Mouse (Mus musculus) G1E (cell line): Measurements from ENCODE around the gene Rbx1. TPM values are rescaled to one million over a fixed set of nuclear protein-coding genes. Genes with fewer than 3 reads are reported as not detected.
A peak's percentile ranks its signal among the peaks of the same experiment; 100 is the strongest.

ENCODE experiments used
- ATAC-seq: 2 replicates; pipeline ENCODE4 v1.8.0; 2016; ENCODE audit warnings: mild to moderate bottlenecking; ENCODE audit not compliant: insufficient number of reproducible peaks, poor library complexity, low FRiP score, severe bottlenecking; ENCODE audit errors: extremely low read depth
- DNase-seq: peaks from one replicate; pipeline ENCODE4 v3.0.0; 2012; ENCODE audit warnings: low spot score
- H3K27me3 ChIP-seq: 2 replicates; pipeline ENCODE4 v1.6.1; 2012; ENCODE audit warnings: mild to moderate bottlenecking, low read length, inconsistent platforms; ENCODE audit not compliant: insufficient read depth
- H3K36me3 ChIP-seq: replicated peaks from 2 replicates; pipeline ENCODE3; 2012; ENCODE audit warnings: mild to moderate bottlenecking, inconsistent platforms
- H3K4me1 ChIP-seq: 2 replicates; pipeline ENCODE4 v1.6.1; 2012; ENCODE audit warnings: low read depth, low read length, inconsistent platforms, mixed read lengths; ENCODE audit not compliant: insufficient read depth
- H3K4me3 ChIP-seq: 2 replicates; pipeline ENCODE4 v1.5.1; 2012; ENCODE audit warnings: low read depth, mild to moderate bottlenecking, inconsistent platforms, low read length, moderate library complexity, mixed read lengths
- H3K9me3 ChIP-seq: replicated peaks from 2 replicates; pipeline ENCODE4 v1.6.1; 2012; ENCODE audit warnings: inconsistent platforms
- CTCF ChIP-seq: IDR thresholded peaks from 2 replicates; pipeline ENCODE4 v1.5.1; 2012; ENCODE audit warnings: low read depth, low read length, inconsistent platforms, mixed read lengths
- GATA1 ChIP-seq: IDR thresholded peaks from 2 replicates; pipeline ENCODE4 v1.6.1; 2012; ENCODE audit warnings: borderline replicate concordance, low read length, inconsistent platforms, mixed read lengths
- GATA2 ChIP-seq: IDR thresholded peaks from 2 replicates; pipeline ENCODE4 v1.6.1; 2012; ENCODE audit warnings: low read depth, low read length, inconsistent platforms, borderline replicate concordance
- POLR2AphosphoS5 ChIP-seq: IDR thresholded peaks from 2 replicates; pipeline ENCODE4 v1.6.1; 2012; ENCODE audit warnings: low read depth, low read length, inconsistent platforms; ENCODE audit not compliant: insufficient replicate concordance
- TAL1 ChIP-seq: conservative IDR thresholded peaks from 2 replicates; pipeline ENCODE4 v1.6.1; 2012; ENCODE audit warnings: low read depth, low read length, inconsistent platforms, mixed read lengths
- polyA plus RNA-seq: library from polyadenylated mRNA; stranded (reverse); fragments of >175 nt; gene quantifications from 2 replicates; pipeline ENCODE4 v1.2.3, GENCODE M21; 2012
- total RNA-seq, 2 experiments: library from RNA; stranded (forward) in 1 of 2; stranded (reverse) in 1 of 2; fragments of 200-1000 nt in 1 of 2; fragments of >200 nt in 1 of 2; fragmentation: Nextera tagmentation in 1 of 2; gene quantifications; 2 replicates each; pipeline ENCODE4 v1.2.3; 2014 to 2017

The Rbx1 gene
- total and polyA plus RNA-seq, 3 experiments, result 73.1 to 361 (median 76.8) TPM

DNA sequence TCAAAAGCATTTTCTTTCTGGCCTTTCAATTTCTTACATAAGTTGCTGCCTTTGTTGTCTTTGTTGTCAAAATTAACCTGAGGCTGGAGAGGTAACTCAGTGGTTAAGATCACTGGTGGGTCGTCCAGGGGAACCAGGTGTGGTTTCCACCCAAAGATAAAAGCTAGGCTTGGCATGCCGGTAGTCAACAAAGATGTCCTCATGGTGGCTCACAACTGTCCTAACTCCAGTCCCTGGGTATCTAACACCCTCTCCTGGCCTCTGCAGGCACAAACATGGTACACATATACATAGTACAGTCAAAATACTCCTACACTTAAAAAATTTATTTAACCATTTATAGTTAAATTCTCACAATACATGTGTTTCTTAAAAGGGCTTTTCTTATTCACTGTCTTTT is 38.1 kb upstream of the Rbx1 start:
- H3K27me3 ChIP-seq, result no peaks in the 10 kb centered on the region
- peaks cover 67% of the 10 kb centered on the region for H3K36me3 ChIP-seq
- H3K9me3 ChIP-seq, result no peaks in the 10 kb centered on the region
- DNase-seq, result no peak
- ATAC-seq, result no peak
- H3K4me3 ChIP-seq, result no peak overlapping the region
- H3K4me1 ChIP-seq, result peaks cover 4% of the 10 kb centered on the region; the same call in 1 of the 2 replicates
- TF ChIP-seq TAL1 (no peak), CTCF (no peak), GATA2 (no peak), GATA1 (no peak), POLR2AphosphoS5 (no peak)

DNA sequence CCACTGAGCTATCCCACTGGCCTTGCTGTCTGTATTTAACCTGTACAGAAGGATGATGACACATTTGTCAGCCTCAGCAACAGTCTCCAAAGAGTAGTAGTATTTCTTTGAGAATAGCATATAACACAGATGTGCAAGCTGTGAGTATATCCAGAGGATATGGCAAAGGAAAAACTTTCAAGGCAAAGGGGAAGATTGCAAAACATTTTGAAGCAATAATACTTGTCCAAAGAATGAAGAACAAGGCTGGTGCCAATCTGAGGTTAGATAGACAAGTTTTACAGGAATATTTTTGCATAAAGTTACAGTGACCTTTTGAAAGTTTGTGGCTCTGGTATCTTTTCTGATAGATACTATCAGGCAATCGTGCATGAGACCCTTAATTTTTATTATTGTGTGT is 34.9 kb upstream of the Rbx1 start:
- H3K9me3 ChIP-seq, result no peaks in the 10 kb centered on the region
- H3K36me3 ChIP-seq, result peaks cover 64% of the 10 kb centered on the region
- TF ChIP-seq POLR2AphosphoS5 (no peak), GATA1 (no peak), CTCF (no peak), GATA2 (no peak), TAL1 (no peak)
- DNase-seq (no peak), ATAC-seq (no peak)
- H3K4me1 ChIP-seq, result peaks cover 2% of the 10 kb centered on the region; the same call in 1 of the 2 replicates
- H3K27me3 ChIP-seq, result no peaks in the 10 kb centered on the region
- H3K4me3 ChIP-seq, result no peak overlapping the region

DNA sequence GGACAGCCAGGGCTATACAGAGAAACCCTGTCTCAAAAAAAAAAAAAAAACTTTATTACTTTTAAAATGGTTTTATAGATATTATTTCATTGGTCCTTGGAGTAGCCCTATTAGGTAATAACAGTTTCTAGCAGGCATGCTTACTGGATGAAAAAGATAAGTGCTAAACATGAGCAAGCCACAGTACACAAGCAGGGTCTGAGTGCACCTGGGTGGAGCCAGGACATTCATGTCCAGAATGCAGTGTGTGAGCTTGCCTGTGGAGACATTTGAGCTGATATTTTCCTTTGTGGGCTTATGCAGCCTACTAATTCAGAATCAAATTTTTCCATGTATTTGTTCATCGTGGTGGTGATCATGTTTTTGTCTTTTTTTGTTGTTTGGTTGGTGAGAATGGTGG is 27.8 kb upstream of the Rbx1 start:
- H3K4me3 ChIP-seq, result no peak overlapping the region
- H3K36me3 ChIP-seq, result peaks cover 55% of the 10 kb centered on the region
- H3K9me3 ChIP-seq, result no peaks in the 10 kb centered on the region
- no peaks in the 10 kb centered on the region for H3K27me3 ChIP-seq
- TF ChIP-seq TAL1, result no peak
- TF ChIP-seq GATA1, result no peak
- TF ChIP-seq POLR2AphosphoS5, result no peak
- no peak for TF ChIP-seq GATA2
- no peak for TF ChIP-seq CTCF
- no peaks in the 10 kb centered on the region for H3K4me1 ChIP-seq
- DNase-seq (no peak), ATAC-seq (no peak)

DNA sequence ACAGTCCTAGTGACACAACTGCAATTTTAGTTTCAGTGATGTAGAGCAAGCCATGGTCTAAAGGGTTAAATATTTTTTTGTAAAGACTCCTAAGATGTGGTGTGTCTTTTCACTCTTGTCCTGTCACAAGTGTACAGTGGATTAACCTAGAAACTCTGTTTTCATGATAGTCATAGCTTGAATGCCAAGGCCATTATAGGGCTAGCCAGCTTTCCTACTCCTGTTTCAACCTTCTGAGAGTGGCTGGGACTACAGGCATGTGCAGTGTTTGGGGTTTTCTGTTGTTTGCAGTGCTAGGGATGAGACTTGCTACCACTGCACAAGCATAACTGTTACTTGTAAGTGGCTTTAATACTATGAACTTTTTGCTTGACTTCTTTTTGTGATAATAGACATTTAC is 26.9 kb upstream of the Rbx1 start:
- TF ChIP-seq TAL1 (no peak), GATA2 (no peak), GATA1 (no peak), CTCF (no peak), POLR2AphosphoS5 (no peak)
- Histone ChIP-seq H3K9me3 (no peaks in the 10 kb centered on the region), H3K27me3 (no peaks in the 10 kb centered on the region), H3K4me3 (no peak overlapping the region), H3K36me3 (peaks cover 61% of the 10 kb centered on the region), H3K4me1 (no peaks in the 10 kb centered on the region)
- ATAC-seq (no peak), DNase-seq (no peak)

- Histone ChIP-seq H3K9me3 (no peaks in the 10 kb centered on the region), H3K4me3 (no peak overlapping the region), H3K36me3 (peaks cover 79% of the 10 kb centered on the region), H3K4me1 (no peaks in the 10 kb centered on the region), H3K27me3 (no peaks in the 10 kb centered on the region)
- ATAC-seq, result no peak
- peak; percentile 73 for TF ChIP-seq CTCF
- no peak for TF ChIP-seq POLR2AphosphoS5
- TF ChIP-seq GATA1, result no peak
- peak; percentile 18 for DNase-seq
Observed at GRCm38 (mm10) chr15:81448463-81448862, 17.6 kb upstream of the Rbx1 start.

- Histone ChIP-seq H3K4me1 (peaks cover 10% of the 10 kb centered on the region), H3K36me3 (peaks cover 34% of the 10 kb centered on the region), H3K27me3 (no peaks in the 10 kb centered on the region), H3K9me3 (peaks cover 11% of the 10 kb centered on the region), H3K4me3 (no peak overlapping the region)
- ATAC-seq (no peak), DNase-seq (no peak)
- TF ChIP-seq TAL1 (no peak), GATA2 (no peak)
Observed at GRCm38 (mm10) chr15:81461523-81461922, 4.6 kb upstream of the Rbx1 start.

DNA sequence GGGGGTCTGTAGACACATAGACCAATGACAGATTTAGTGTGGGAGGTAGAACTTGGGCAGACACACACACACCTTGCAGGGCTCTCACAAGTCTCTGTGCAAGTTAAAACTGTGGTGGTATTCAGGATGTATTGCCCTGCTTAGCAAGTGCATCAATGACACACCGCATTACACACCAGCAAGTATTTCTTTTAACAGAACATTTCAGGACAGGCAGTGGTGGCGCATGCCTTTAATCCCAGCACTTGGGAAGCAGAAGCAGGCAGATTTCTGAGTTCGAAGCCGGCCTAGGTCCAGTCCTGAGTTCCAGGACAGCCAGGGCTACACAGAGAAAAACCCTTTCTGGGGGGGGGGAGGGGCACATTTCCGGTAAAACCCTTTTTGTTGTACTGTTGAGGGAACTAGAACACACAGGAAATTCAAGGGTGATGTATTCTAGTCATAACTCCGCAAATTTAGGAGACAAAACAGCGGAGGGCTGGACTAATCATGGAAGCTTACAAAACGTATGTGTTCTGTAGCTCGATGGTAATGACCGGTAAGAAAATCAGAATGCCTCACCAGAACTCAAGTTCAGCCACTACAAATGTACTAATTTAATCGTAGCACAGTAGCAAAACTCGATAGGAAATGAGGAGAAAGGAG is 958 bp upstream of the Rbx1 start:
- ATAC-seq (no peak), DNase-seq (no peak)
- Histone ChIP-seq H3K4me1 (peaks cover 24% of the 10 kb centered on the region), H3K4me3 (peak overlapping the region; percentile 75), H3K36me3 (peaks cover 31% of the 10 kb centered on the region), H3K9me3 (peaks cover 11% of the 10 kb centered on the region), H3K27me3 (no peaks in the 10 kb centered on the region)
- TF ChIP-seq CTCF, result no peak
- TF ChIP-seq GATA2, result no peak
- no peak for TF ChIP-seq GATA1
- TF ChIP-seq TAL1, result no peak
- TF ChIP-seq POLR2AphosphoS5, result no peak

DNA sequence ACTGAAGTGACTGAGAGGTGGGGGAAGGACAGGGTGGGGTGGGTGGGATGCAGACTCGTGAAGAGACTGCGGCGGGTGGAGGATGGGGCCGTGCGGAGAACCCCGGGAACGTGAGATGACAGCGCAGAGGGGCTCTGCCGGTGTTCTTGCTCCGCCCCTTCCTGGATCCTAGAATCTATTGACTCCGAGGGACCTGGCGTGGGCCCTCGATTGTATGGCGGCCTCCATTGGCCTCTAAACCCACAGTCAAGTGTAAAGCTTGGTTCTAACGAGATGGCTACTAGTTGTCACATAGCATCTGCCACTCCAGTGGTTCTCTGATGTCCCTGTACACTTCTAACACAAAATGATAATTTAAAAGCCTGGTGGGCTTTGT is 630 bp downstream of the Rbx1 start:
- H3K9me3 ChIP-seq, result peaks cover 8% of the 10 kb centered on the region
- ATAC-seq (peak; percentile 32; the same call in 1 of the 2 replicates), DNase-seq (no peak)
- H3K4me3 ChIP-seq, result peak overlapping the region; percentile 75
- H3K4me1 ChIP-seq, result peaks cover 24% of the 10 kb centered on the region
- no peaks in the 10 kb centered on the region for H3K27me3 ChIP-seq
- peaks cover 42% of the 10 kb centered on the region for H3K36me3 ChIP-seq
- TF ChIP-seq TAL1, result no peak
- no peak for TF ChIP-seq GATA2
- TF ChIP-seq GATA1, result no peak
- no peak for TF ChIP-seq POLR2AphosphoS5
- TF ChIP-seq CTCF, result no peak
